Comparison of ENCODE assay signal across 41 mouse cellular contexts in the genomic region with DNA sequence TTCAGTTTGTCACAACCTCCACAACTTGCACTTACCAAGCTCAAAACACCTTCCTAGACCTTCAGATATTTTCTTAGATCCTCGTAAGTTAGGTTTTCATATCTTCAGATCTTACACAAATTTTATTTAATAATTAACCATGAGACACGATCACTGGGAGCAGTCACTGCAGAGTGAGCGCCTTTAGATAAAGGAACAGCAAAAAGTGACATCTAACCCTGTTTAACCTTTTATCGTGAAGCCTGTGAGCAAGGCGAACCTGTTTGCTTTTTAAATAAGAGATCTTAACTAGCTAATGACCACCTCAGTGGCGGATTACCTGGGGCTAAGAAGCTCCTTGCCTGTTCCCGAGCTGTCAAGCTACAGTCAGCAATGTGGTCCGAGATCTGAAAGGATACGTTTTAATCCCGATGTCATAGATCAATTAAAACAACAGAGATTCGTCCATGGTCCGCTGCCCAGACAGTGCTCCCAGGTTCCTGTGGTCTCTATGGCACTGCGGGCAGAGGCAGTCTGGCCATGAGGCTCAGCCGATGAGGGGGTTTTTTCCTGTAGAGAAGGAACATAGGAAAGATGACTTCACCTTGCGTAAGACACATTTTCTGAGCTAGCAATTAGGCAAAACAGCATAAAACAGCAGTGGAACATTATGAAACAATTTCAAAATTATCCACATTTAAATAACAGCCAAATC. TPM values are rescaled to one million over a fixed set of nuclear protein-coding genes. Genes with fewer than 3 reads are reported as not detected.
DNase-seq lines count a peak whose midpoint lies in the region; ATAC-seq and TF ChIP-seq lines count a peak whose summit lies in the region.
"Had no signal": no experiment of that assay in that cellular context is flagged by ENCODE, and none has a peak within 500 bp of the region (broad histone marks: within the 10 kb centered on the region; RNA-seq: fewer than 3 reads in every experiment).

No protein-coding gene starts in this region.

- peak; percentile 45; the same call in 1 of the 2 replicates for ATAC-seq in intestine, embryonic 15.5 days
- ATAC-seq in liver, embryonic 13.5 days (ENCODE audit: low read depth), result no peak
- ATAC-seq in megakaryocyte progenitor cell, adult 5-6 weeks (replicated peaks; ENCODE audit: poor library complexity), result peak; percentile 47
- ATAC-seq: forebrain, embryonic 15.5 days; inflammation-experienced regulatory T-cells, adult 6 months; midbrain, embryonic 13.5 days had no signal

- WGBS in kidney, adult 2 months, result 43% methylated on average over 15 of the region's 15 CpGs
- 61% methylated on average over 15 of the region's 15 CpGs for WGBS in intestine, embryonic 15.5 days
- WGBS in liver, embryonic 13.5 days (ENCODE audit: insufficient replicate concordance), result 62% methylated on average over 15 of the region's 15 CpGs

- no peak overlapping the region for H3K9ac ChIP-seq in intestine, embryonic 15.5 days
- H3K9ac ChIP-seq in liver, embryonic 13.5 days, result no peak overlapping the region
- H3K9ac ChIP-seq: embryonic facial prominence, embryonic 13.5 days; forebrain, embryonic 15.5 days; heart, embryonic 13.5 days; hindbrain, embryonic 15.5 days; lung, embryonic 15.5 days; midbrain, embryonic 13.5 days had no signal

- TF ChIP-seq POLR2A in kidney, adult 2 months (IDR thresholded peaks at IDR 0.05; ENCODE audit: low read depth, low read length), result no peak

- no peak for TF ChIP-seq CTCF in kidney, adult 2 months (conservative IDR thresholded peaks at IDR 0.05; ENCODE audit: insufficient read depth, insufficient read length, low read depth, low read length)

- DNase-seq in kidney, adult 2 months, result no peak
- no peak for DNase-seq in kidney, postnatal 4 days
- DNase-seq in liver, embryonic 13.5 days, result no peak
- no peak for DNase-seq in cerebellum, adult 18-20 months
- no peak for DNase-seq in T-cell, adult 2 months (ENCODE audit: low spot score)
- no peak for DNase-seq in right cerebral cortex, postnatal 4 days
- DNase-seq: adrenal gland, adult 8-10 months; cerebellum, adult 9-11 months; embryo, embryonic 11 days; gastrocnemius, adult 2 months; gastrocnemius, postnatal 36 days; heart, adult 2 months; heart, postnatal 10 days; kidney, postnatal 14 days; right cerebral cortex, postnatal 14 days; thymus, postnatal 4 days had no signal

- peaks cover 31% of the 10 kb centered on the region for H3K4me1 ChIP-seq in kidney, adult 2 months (ENCODE audit: control insufficient read depth, insufficient read depth, low read length)
- no peaks in the 10 kb centered on the region for H3K4me1 ChIP-seq in intestine, embryonic 15.5 days (replicated peaks)
- peaks cover 35% of the 10 kb centered on the region for H3K4me1 ChIP-seq in liver, embryonic 13.5 days (replicated peaks)
- H3K4me1 ChIP-seq: embryonic facial prominence, embryonic 13.5 days; forebrain, embryonic 15.5 days; hindbrain, embryonic 15.5 days; lung, embryonic 15.5 days; midbrain, embryonic 13.5 days had no signal

- H3K4me3 ChIP-seq in kidney, adult 2 months (ENCODE audit: insufficient read depth, low read depth, low read length), result no peak overlapping the region
- H3K4me3 ChIP-seq in intestine, embryonic 15.5 days (replicated peaks), result no peak overlapping the region
- no peak overlapping the region for H3K4me3 ChIP-seq in liver, embryonic 13.5 days (replicated peaks)
- H3K4me3 ChIP-seq: embryonic facial prominence, embryonic 13.5 days; forebrain, embryonic 10.5 days; forebrain, embryonic 15.5 days; gastrocnemius, adult 2 months; heart, adult 2 months; heart, embryonic 13.5 days; hindbrain, embryonic 10.5 days; hindbrain, embryonic 15.5 days; left cerebral cortex, adult 2 months; lung, embryonic 15.5 days; megakaryocyte, embryonic 14.5 days; midbrain, embryonic 13.5 days had no signal

- H3K36me3 ChIP-seq in kidney, adult 2 months (ENCODE audit: control insufficient read depth, insufficient read depth, low read length), result no peaks in the 10 kb centered on the region
- no peaks in the 10 kb centered on the region for H3K36me3 ChIP-seq in intestine, embryonic 15.5 days
- H3K36me3 ChIP-seq in liver, embryonic 13.5 days, result no peaks in the 10 kb centered on the region
- H3K36me3 ChIP-seq: embryonic facial prominence, embryonic 13.5 days; forebrain, embryonic 10.5 days; forebrain, embryonic 15.5 days; heart, embryonic 13.5 days; hindbrain, embryonic 10.5 days; hindbrain, embryonic 15.5 days; lung, embryonic 15.5 days; midbrain, embryonic 13.5 days had no signal

- no peaks in the 10 kb centered on the region for H3K27me3 ChIP-seq in kidney, adult 2 months (replicated peaks; ENCODE audit: control insufficient read depth, insufficient read depth, low read length)
- no peaks in the 10 kb centered on the region for H3K27me3 ChIP-seq in intestine, embryonic 15.5 days (replicated peaks)
- no peaks in the 10 kb centered on the region; the same call in 1 of the 2 replicates for H3K27me3 ChIP-seq in liver, embryonic 13.5 days
- H3K27me3 ChIP-seq: embryonic facial prominence, embryonic 13.5 days; forebrain, embryonic 15.5 days; heart, embryonic 13.5 days; hindbrain, embryonic 15.5 days; midbrain, embryonic 13.5 days had no signal

- H3K27ac ChIP-seq in kidney, adult 2 months (ENCODE audit: insufficient read depth, low read depth, low read length), result peak overlapping the region; percentile 91
- H3K27ac ChIP-seq in intestine, embryonic 15.5 days, result no peak overlapping the region
- H3K27ac ChIP-seq in liver, embryonic 13.5 days, result peak overlapping the region; percentile 75
- H3K27ac ChIP-seq: embryonic facial prominence, embryonic 13.5 days; forebrain, embryonic 10.5 days; forebrain, embryonic 15.5 days; gastrocnemius, adult 2 months; heart, adult 2 months; heart, embryonic 13.5 days; hindbrain, embryonic 10.5 days; hindbrain, embryonic 15.5 days; left cerebral cortex, adult 2 months; lung, embryonic 15.5 days; midbrain, embryonic 13.5 days had no signal

- peak overlapping the region; percentile 31 for H3K4me2 ChIP-seq in intestine, embryonic 15.5 days (replicated peaks)
- H3K4me2 ChIP-seq in liver, embryonic 13.5 days, result no peak overlapping the region
- H3K4me2 ChIP-seq: embryonic facial prominence, embryonic 13.5 days; forebrain, embryonic 15.5 days; heart, embryonic 13.5 days; hindbrain, embryonic 15.5 days; lung, embryonic 15.5 days; midbrain, embryonic 13.5 days had no signal

- H3K9me3 ChIP-seq in intestine, embryonic 15.5 days, result no peaks in the 10 kb centered on the region
- no peaks in the 10 kb centered on the region for H3K9me3 ChIP-seq in liver, embryonic 13.5 days (replicated peaks)
- H3K9me3 ChIP-seq: embryonic facial prominence, embryonic 13.5 days; forebrain, embryonic 10.5 days; forebrain, embryonic 15.5 days; heart, embryonic 13.5 days; hindbrain, embryonic 10.5 days; hindbrain, embryonic 15.5 days; lung, embryonic 15.5 days; megakaryocyte, embryonic 14.5 days; midbrain, embryonic 13.5 days had no signal

RNA-seq across cellular contexts. Expression of gene Gstp3, which starts 9.5 kb away (rescaled TPM):
- polyA plus RNA-seq in kidney, adult 2 months (2012; rRNA removed), result 0.72 and 2.3 TPM in 2 replicates
- polyA plus RNA-seq in intestine, embryonic 15.5 days (2015; fragmentation: Nextera tagmentation; extraction: Ambion mirVana), result 6.9 and 9.2 TPM in 2 replicates
- polyA plus RNA-seq in liver, embryonic 13.5 days (2015; fragmentation: Nextera tagmentation; extraction: Ambion mirVana), result 28.0 and 28.3 TPM in 2 replicates
- 1.4 and 7.5 TPM in 2 replicates for total RNA-seq in megakaryocyte progenitor cell, adult 5-6 weeks (2015)
- total RNA-seq in megakaryocyte progenitor cell, adult 5-6 weeks (2017), result 2.2 TPM in 2 replicates
- total RNA-seq: gastrocnemius, adult 2 months; gastrocnemius, postnatal 36 days; heart, adult 2 months; heart, postnatal 10 days; layer of hippocampus, adult 18-20 months; layer of hippocampus, postnatal 14 days; left cerebral cortex, adult 2 months; left cerebral cortex, postnatal 36 days had no signal
- polyA plus RNA-seq: forebrain, embryonic 10.5 days; forebrain, embryonic 15.5 days; frontal cortex, adult 2 months; hindbrain, embryonic 10.5 days; hindbrain, embryonic 15.5 days; midbrain, embryonic 13.5 days; neural tube, embryonic 14.5 days; testis, adult 2 months had no signal

RNA-seq across cellular contexts. Expression of gene Cabp2, which starts 12.5 kb away (rescaled TPM):
- 0.66 and 0.92 TPM in 2 replicates for polyA plus RNA-seq in kidney, adult 2 months (2012; rRNA removed)
- polyA plus RNA-seq in intestine, embryonic 15.5 days (2015; fragmentation: Nextera tagmentation; extraction: Ambion mirVana), result 1.7 and 2.8 TPM in 2 replicates
- polyA plus RNA-seq in liver, embryonic 13.5 days (2015; fragmentation: Nextera tagmentation; extraction: Ambion mirVana), result 0.43 and 0.67 TPM in 2 replicates
- not detected in 2 replicates for total RNA-seq in megakaryocyte progenitor cell, adult 5-6 weeks (2015)
- total RNA-seq in megakaryocyte progenitor cell, adult 5-6 weeks (2017), result not detected in 2 replicates
- total RNA-seq: adrenal gland, adult 8-10 months; CH12.LX; ES-E14; gastrocnemius, adult 2 months; gastrocnemius, postnatal 36 days; heart, adult 2 months; heart, postnatal 10 days; layer of hippocampus, adult 18-20 months; layer of hippocampus, postnatal 14 days; left cerebral cortex, adult 2 months; left cerebral cortex, postnatal 36 days; monocyte, adult 5-6 weeks had no signal
- polyA plus RNA-seq: C2C12; embryonic facial prominence, embryonic 13.5 days; forebrain, embryonic 10.5 days; forebrain, embryonic 15.5 days; frontal cortex, adult 2 months; heart, adult 2 months; heart, embryonic 13.5 days; hindbrain, embryonic 10.5 days; hindbrain, embryonic 15.5 days; inflammation-experienced regulatory T-cells, adult 6 months; kidney, embryonic 14.5 days; limb, embryonic 14.5 days; lung, embryonic 15.5 days; midbrain, embryonic 13.5 days; neural tube, embryonic 14.5 days; testis, adult 2 months had no signal

RNA-seq across cellular contexts. Expression of gene Gstp2, which starts 23.0 kb away (rescaled TPM):
- 11.5 and 36.0 TPM in 2 replicates for polyA plus RNA-seq in kidney, adult 2 months (2012; rRNA removed)
- polyA plus RNA-seq in intestine, embryonic 15.5 days (2015; fragmentation: Nextera tagmentation; extraction: Ambion mirVana), result 24.3 and 35.8 TPM in 2 replicates
- 7.7 and 11.2 TPM in 2 replicates for polyA plus RNA-seq in liver, embryonic 13.5 days (2015; fragmentation: Nextera tagmentation; extraction: Ambion mirVana)
- total RNA-seq in megakaryocyte progenitor cell, adult 5-6 weeks (2015), result not detected in 2 replicates
- not detected in 2 replicates for total RNA-seq in megakaryocyte progenitor cell, adult 5-6 weeks (2017)
- total RNA-seq: monocyte, adult 5-6 weeks had no signal
- polyA plus RNA-seq: neural tube, embryonic 14.5 days had no signal

RNA-seq across cellular contexts. Expression of gene Cdk2ap2, which starts 28.1 kb away (rescaled TPM):
- 134 and 138 TPM in 2 replicates for polyA plus RNA-seq in kidney, adult 2 months (2012; rRNA removed)
- polyA plus RNA-seq in intestine, embryonic 15.5 days (2015; fragmentation: Nextera tagmentation; extraction: Ambion mirVana), result 127 and 147 TPM in 2 replicates
- polyA plus RNA-seq in liver, embryonic 13.5 days (2015; fragmentation: Nextera tagmentation; extraction: Ambion mirVana), result 94.3 and 94.7 TPM in 2 replicates
- 112 and 126 TPM in 2 replicates for total RNA-seq in megakaryocyte progenitor cell, adult 5-6 weeks (2015)
- 24.2 and 44.8 TPM in 2 replicates for total RNA-seq in megakaryocyte progenitor cell, adult 5-6 weeks (2017)

RNA-seq across cellular contexts. Expression of gene Pitpnm1, which starts 30.9 kb away (rescaled TPM):
- polyA plus RNA-seq in kidney, adult 2 months (2012; rRNA removed), result 41.6 and 46.3 TPM in 2 replicates
- polyA plus RNA-seq in intestine, embryonic 15.5 days (2015; fragmentation: Nextera tagmentation; extraction: Ambion mirVana), result 13.8 and 20.9 TPM in 2 replicates
- 2.8 and 3.1 TPM in 2 replicates for polyA plus RNA-seq in liver, embryonic 13.5 days (2015; fragmentation: Nextera tagmentation; extraction: Ambion mirVana)
- 7.8 and 11.2 TPM in 2 replicates for total RNA-seq in megakaryocyte progenitor cell, adult 5-6 weeks (2015)
- 6.8 and 17.2 TPM in 2 replicates for total RNA-seq in megakaryocyte progenitor cell, adult 5-6 weeks (2017)
